Mouse (Mus musculus): ENCODE measurements at regions not wholly inside any gene's neighbourhood (a gene's known extent, or its start where the extent isn't known, plus 50 kb on each side); places are given as distances from the start of the nearest gene placed in this dataset.
"Not testable (repeated sequence)": the region's sequence is repeated elsewhere in the genome, so short reads cannot be mapped to it uniquely, and the experiment has no call there.

GRCm38 (mm10) chr9:4234796-4235195, 74.5 kb downstream of the Aasdhppt start:
- TF ChIP-seq POLR2A (IDR thresholded peaks at IDR 0.05; ENCODE audit: insufficient read depth, low read depth, low read length) = no peak
- no peak for TF ChIP-seq EP300 (IDR thresholded peaks at IDR 0.05; ENCODE audit: insufficient read depth, low read depth, low read length)
- no peak for TF ChIP-seq CTCF (IDR thresholded peaks at IDR 0.05)
- H3K4me3 ChIP-seq = no peak overlapping the region
- no peaks in the 10 kb centered on the region for H3K4me1 ChIP-seq (ENCODE audit: control insufficient read depth, insufficient read depth, low read length)
- no peaks in the 10 kb centered on the region for H3K36me3 ChIP-seq (ENCODE audit: control insufficient read depth, insufficient read depth, low read length)
- WGBS = 53% methylated on average over 6 of the region's 6 CpGs
- no peak overlapping the region for H3K9ac ChIP-seq (ENCODE audit: low read depth, low read length)
- no peak overlapping the region for H3K27ac ChIP-seq
- DNase-seq = no peak
- H3K79me2 ChIP-seq (replicated peaks; ENCODE audit: control insufficient read depth, insufficient read depth, low read length) = no peaks in the 10 kb centered on the region
- intact Hi-C loops (cut with DNase I) = no loop called here
- no peaks in the 10 kb centered on the region for H3K27me3 ChIP-seq (ENCODE audit: control insufficient read depth, insufficient read depth, low read length)

DNA sequence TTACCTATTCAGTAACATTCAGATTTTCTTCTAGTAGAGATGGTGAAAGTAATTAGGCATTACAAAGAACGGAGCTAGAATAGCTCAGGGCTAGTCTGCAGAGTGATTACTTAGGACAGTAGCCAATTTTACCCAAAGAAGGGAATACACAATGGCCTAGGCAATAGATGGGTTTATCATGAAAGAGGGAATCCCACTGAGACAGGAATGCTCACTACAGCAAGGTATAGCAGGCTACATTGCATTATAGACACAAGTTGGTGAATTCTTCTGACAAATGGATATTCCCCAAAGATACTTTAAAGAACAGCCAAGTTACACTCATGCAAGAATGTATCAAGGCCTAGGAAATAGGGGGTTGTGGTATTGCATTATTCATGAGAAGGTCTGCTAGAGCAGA, 94.7 kb downstream of the Aasdhppt start:
- H3K4me3 ChIP-seq; H3K27me3 ChIP-seq (ENCODE audit: control insufficient read depth, insufficient read depth, low read length); H3K36me3 ChIP-seq (ENCODE audit: control insufficient read depth, insufficient read depth, low read length); H3K79me2 ChIP-seq (replicated peaks; ENCODE audit: control insufficient read depth, insufficient read depth, low read length); H3K27ac ChIP-seq; intact Hi-C loops (cut with DNase I); H3K9ac ChIP-seq (ENCODE audit: low read depth, low read length); DNase-seq; H3K4me1 ChIP-seq (ENCODE audit: control insufficient read depth, insufficient read depth, low read length): not testable (repeated sequence)
- 60% methylated on average over 1 of the region's 1 CpGs for WGBS

- no peaks in the 10 kb centered on the region for H3K4me1 ChIP-seq (ENCODE audit: control insufficient read depth, insufficient read depth, low read length)
- no peak overlapping the region for H3K9ac ChIP-seq (ENCODE audit: low read depth, low read length)
- no peaks in the 10 kb centered on the region for H3K36me3 ChIP-seq (ENCODE audit: control insufficient read depth, insufficient read depth, low read length)
- H3K79me2 ChIP-seq (replicated peaks; ENCODE audit: control insufficient read depth, insufficient read depth, low read length) = no peaks in the 10 kb centered on the region
- no peak for DNase-seq
- no peak for TF ChIP-seq POLR2A (IDR thresholded peaks at IDR 0.05; ENCODE audit: insufficient read depth, low read depth, low read length)
- TF ChIP-seq CTCF (IDR thresholded peaks at IDR 0.05) = 0 out of 2 replicates have a peak, but pooled peaks have one; percentile 15
- no peak for TF ChIP-seq EP300 (IDR thresholded peaks at IDR 0.05; ENCODE audit: insufficient read depth, low read depth, low read length)
- H3K27ac ChIP-seq = no peak overlapping the region
- intact Hi-C loops (cut with DNase I) = no loop called here
- WGBS = 95% methylated on average over 4 of the region's 4 CpGs
- no peak overlapping the region for H3K4me3 ChIP-seq
- H3K27me3 ChIP-seq (ENCODE audit: control insufficient read depth, insufficient read depth, low read length) = no peaks in the 10 kb centered on the region
Measured at GRCm38 (mm10) chr9:4209987-4210476, 99.2 kb downstream of the Aasdhppt start.

DNA sequence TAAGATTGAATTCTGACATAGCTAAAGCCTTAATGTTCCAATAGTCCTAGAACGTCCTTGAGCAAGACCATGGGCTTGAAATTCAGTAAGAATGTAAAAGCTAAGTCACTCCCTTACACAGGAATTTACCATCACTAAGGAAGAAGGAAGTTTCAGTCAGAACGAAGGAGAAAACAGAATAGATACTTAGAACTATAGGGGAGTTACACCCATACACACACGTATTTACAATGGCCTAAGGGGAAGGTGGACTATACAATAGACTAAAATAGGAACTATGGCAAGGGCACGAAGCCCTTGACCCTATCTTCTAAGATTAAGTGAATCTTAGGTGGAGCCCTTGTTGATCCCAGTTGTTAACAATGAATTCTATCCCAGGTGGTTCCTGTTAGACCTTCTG, 116.5 kb downstream of the Aasdhppt start:
- H3K4me3 ChIP-seq; intact Hi-C loops (cut with DNase I); H3K4me1 ChIP-seq (ENCODE audit: control insufficient read depth, insufficient read depth, low read length); H3K9ac ChIP-seq (ENCODE audit: low read depth, low read length); H3K27ac ChIP-seq; H3K27me3 ChIP-seq (ENCODE audit: control insufficient read depth, insufficient read depth, low read length); H3K79me2 ChIP-seq (replicated peaks; ENCODE audit: control insufficient read depth, insufficient read depth, low read length); DNase-seq; H3K36me3 ChIP-seq (ENCODE audit: control insufficient read depth, insufficient read depth, low read length): not testable (repeated sequence)
- WGBS = 52% methylated on average over 4 of the region's 4 CpGs

DNA sequence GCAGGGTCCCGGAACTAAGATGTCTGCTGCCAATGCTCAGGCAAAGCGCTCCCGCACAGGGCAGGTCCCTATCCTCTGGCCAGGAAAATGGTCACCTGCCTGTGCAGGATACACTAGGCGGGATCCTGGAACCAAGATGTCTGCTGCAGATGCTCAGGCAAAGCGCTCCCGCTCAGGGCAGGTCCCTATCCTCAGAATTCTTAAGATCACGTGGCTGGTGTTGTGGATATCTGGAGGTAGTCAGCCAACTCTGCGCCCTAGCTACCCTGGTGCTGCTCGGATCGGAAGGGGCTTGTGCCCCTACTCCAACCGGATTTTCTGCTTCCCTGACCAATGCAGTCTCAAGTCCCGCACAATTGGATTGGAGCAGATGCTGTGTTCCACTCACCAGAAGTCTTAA, 153.3 kb downstream of the Aasdhppt start:
- WGBS = 78% methylated on average over 12 of the region's 12 CpGs
- intact Hi-C loops (cut with DNase I); H3K4me3 ChIP-seq: not testable (repeated sequence)

GRCm38 (mm10) chr9:4138829-4139228, 170.4 kb downstream of the Aasdhppt start:
- H3K4me3 ChIP-seq; H3K9ac ChIP-seq (ENCODE audit: low read depth, low read length); DNase-seq; H3K27ac ChIP-seq; intact Hi-C loops (cut with DNase I); H3K79me2 ChIP-seq (replicated peaks; ENCODE audit: control insufficient read depth, insufficient read depth, low read length); H3K27me3 ChIP-seq (ENCODE audit: control insufficient read depth, insufficient read depth, low read length); H3K36me3 ChIP-seq (ENCODE audit: control insufficient read depth, insufficient read depth, low read length); H3K4me1 ChIP-seq (ENCODE audit: control insufficient read depth, insufficient read depth, low read length): not testable (repeated sequence)
- WGBS = 51% methylated on average over 15 of the region's 15 CpGs

More for the DNA sequence above, 153.3 kb downstream of the Aasdhppt start:
- DNase-seq; H3K27me3 ChIP-seq (ENCODE audit: control insufficient read depth, insufficient read depth, low read length); H3K4me1 ChIP-seq (ENCODE audit: control insufficient read depth, insufficient read depth, low read length); H3K36me3 ChIP-seq (ENCODE audit: control insufficient read depth, insufficient read depth, low read length); H3K9ac ChIP-seq (ENCODE audit: low read depth, low read length); H3K79me2 ChIP-seq (replicated peaks; ENCODE audit: control insufficient read depth, insufficient read depth, low read length); H3K27ac ChIP-seq: not testable (repeated sequence)

- H3K36me3 ChIP-seq (ENCODE audit: control insufficient read depth, insufficient read depth, low read length) = no peaks in the 10 kb centered on the region
- 78% methylated on average over 3 of the region's 3 CpGs for WGBS
- no peak overlapping the region for H3K9ac ChIP-seq (ENCODE audit: low read depth, low read length)
- no peak for TF ChIP-seq EP300 (IDR thresholded peaks at IDR 0.05; ENCODE audit: insufficient read depth, low read depth, low read length)
- TF ChIP-seq CTCF (IDR thresholded peaks at IDR 0.05) = no peak
- intact Hi-C loops (cut with DNase I) = no loop called here
- H3K4me3 ChIP-seq = no peak overlapping the region
- H3K4me1 ChIP-seq (ENCODE audit: control insufficient read depth, insufficient read depth, low read length) = no peaks in the 10 kb centered on the region
- no peak for DNase-seq
- no peak overlapping the region for H3K27ac ChIP-seq
- H3K79me2 ChIP-seq (replicated peaks; ENCODE audit: control insufficient read depth, insufficient read depth, low read length) = no peaks in the 10 kb centered on the region
- H3K27me3 ChIP-seq (ENCODE audit: control insufficient read depth, insufficient read depth, low read length) = no peaks in the 10 kb centered on the region
Measured at GRCm38 (mm10) chr9:4092518-4092917, 216.8 kb downstream of the Aasdhppt start.

- DNase-seq; H3K4me3 ChIP-seq; H3K27ac ChIP-seq; H3K9ac ChIP-seq (ENCODE audit: low read depth, low read length); H3K79me2 ChIP-seq (replicated peaks; ENCODE audit: control insufficient read depth, insufficient read depth, low read length); intact Hi-C loops (cut with DNase I); H3K36me3 ChIP-seq (ENCODE audit: control insufficient read depth, insufficient read depth, low read length); H3K27me3 ChIP-seq (ENCODE audit: control insufficient read depth, insufficient read depth, low read length); H3K4me1 ChIP-seq (ENCODE audit: control insufficient read depth, insufficient read depth, low read length): not testable (repeated sequence)
- 63% methylated on average over 4 of the region's 4 CpGs for WGBS
Measured at GRCm38 (mm10) chr9:4082668-4083067, 226.6 kb downstream of the Aasdhppt start.
